Mouse (Mus musculus): ENCODE measurements at regions not wholly inside any gene's neighbourhood (a gene's known extent, or its start where the extent isn't known, plus 50 kb on each side); places are given as distances from the start of the nearest gene placed in this dataset.

DNA sequence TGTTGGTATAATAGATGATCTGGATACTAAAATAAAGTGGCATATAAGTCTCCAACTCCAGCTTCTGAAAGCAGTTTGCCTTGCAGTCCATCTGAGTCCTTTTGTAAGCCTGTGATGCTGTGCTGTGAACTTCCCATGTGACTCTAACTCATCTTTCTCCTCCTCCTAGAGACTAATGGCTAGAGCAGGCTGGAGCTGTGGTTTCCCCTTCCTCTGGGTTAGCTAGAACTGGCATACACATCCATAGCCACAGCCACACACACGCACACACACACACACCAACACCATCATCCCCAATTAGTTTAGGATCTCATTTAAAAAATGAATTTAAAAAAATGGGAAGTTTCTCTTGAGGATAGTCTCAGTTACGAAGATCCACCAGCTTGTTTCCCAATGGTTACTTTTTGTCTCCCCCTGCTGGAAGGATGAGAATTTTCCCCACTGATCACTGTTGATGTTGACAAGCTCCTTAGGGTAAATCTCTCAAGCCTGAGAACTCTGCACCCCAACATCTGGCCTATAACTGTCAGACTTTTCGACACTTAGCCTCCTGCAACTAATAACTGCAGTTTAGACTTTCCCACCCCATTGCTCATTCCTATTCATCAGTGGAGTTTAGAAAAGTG, 500.7 kb downstream of the Mdfic start:
- ATAC-seq = peak; percentile 33; the same call in 1 of the 2 replicates
- 41% methylated on average over 3 of the region's 3 CpGs for WGBS

More for the DNA sequence above, 500.7 kb downstream of the Mdfic start:
- H3K4me1 ChIP-seq (replicated peaks; ENCODE audit: control insufficient read depth, insufficient read depth, low read length) = no peaks in the 10 kb centered on the region
- 0 out of 2 replicates have a peak, but pooled peaks cover 4% of the 10 kb centered on the region for H3K27me3 ChIP-seq (replicated peaks; ENCODE audit: control insufficient read depth, insufficient read depth, low read length)
- H3K36me3 ChIP-seq (ENCODE audit: control insufficient read depth, insufficient read depth) = no peaks in the 10 kb centered on the region
- no peak overlapping the region for H3K9ac ChIP-seq (replicated peaks; ENCODE audit: low read depth, low read length)
- no peak overlapping the region for H3K4me2 ChIP-seq (ENCODE audit: low read length)
- H3K27ac ChIP-seq (ENCODE audit: low read length) = no peak overlapping the region
- H3K9me3 ChIP-seq (ENCODE audit: control insufficient read depth, low read length) = no peaks in the 10 kb centered on the region
- no peak overlapping the region for H3K4me3 ChIP-seq (replicated peaks; ENCODE audit: low read length)

Measured in forebrain, embryonic 16.5 days (tissue).